9 mouse cellular contexts compared by ENCODE assay signal in the genomic region with DNA sequence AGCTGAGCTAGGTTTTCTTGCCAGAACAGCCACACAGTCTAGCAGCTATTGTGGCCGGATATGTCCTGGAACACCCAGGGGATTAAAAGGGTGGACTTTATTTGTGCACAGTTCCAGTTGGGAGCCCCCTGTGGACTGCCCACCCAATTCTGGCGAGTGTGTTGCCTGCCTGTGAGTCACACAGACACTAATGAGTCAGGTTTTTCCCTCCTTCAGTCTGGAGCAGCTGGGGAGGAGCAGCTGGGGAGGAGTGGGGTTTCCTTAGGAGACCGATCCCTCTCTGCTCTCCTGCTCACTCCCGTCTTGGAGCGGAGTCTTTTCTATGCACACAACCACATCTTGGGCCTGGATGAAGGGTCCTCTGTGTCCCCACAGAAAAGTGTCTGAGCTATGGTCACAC. TPM values are rescaled to one million over a fixed set of nuclear protein-coding genes. Genes with fewer than 3 reads are reported as not detected.
DNase-seq lines count a peak whose midpoint lies in the region; ATAC-seq and TF ChIP-seq lines count a peak whose summit lies in the region.
"Had no signal": no experiment of that assay in that cellular context is flagged by ENCODE, and none has a peak within 500 bp of the region (broad histone marks: within the 10 kb centered on the region; RNA-seq: fewer than 3 reads in every experiment).

No protein-coding gene starts in this region.

- no peaks in the 10 kb centered on the region for H3K27me3 ChIP-seq in embryonic facial prominence, embryonic 10.5 days (replicated peaks; ENCODE audit: low read depth, poor library complexity, severe bottlenecking)
- no peaks in the 10 kb centered on the region for H3K27me3 ChIP-seq in heart, adult 2 months (ENCODE audit: control insufficient read depth, insufficient read depth, low read length)
- no peaks in the 10 kb centered on the region for H3K27me3 ChIP-seq in stomach, postnatal 0 days (ENCODE audit: control insufficient read depth, insufficient read depth, low read length)

- intact Hi-C loops in heart, adult 2 months (cut with DNase I): no loop called here
- intact Hi-C loops in left cerebral cortex, postnatal 4 days (cut with DNase I): no loop called here

- H3K79me2 ChIP-seq in heart, adult 2 months (replicated peaks; ENCODE audit: control insufficient read depth, insufficient read depth, low read length): no peaks in the 10 kb centered on the region

- ATAC-seq in stomach, postnatal 0 days (ENCODE audit: low FRiP score, low TSS enrichment): peak; percentile 58

- TF ChIP-seq EP300 in heart, adult 2 months (IDR thresholded peaks at IDR 0.05; ENCODE audit: insufficient read depth, low read depth, low read length): 0 out of 2 replicates have a peak, but pooled peaks have one; percentile 37
- TF ChIP-seq EP300 in stomach, postnatal 0 days (optimal IDR thresholded peaks at IDR 0.05): no peak

- TF ChIP-seq CTCF in heart, adult 2 months (IDR thresholded peaks at IDR 0.05): no peak
- TF ChIP-seq CTCF in stomach, postnatal 0 days (IDR thresholded peaks at IDR 0.05; ENCODE audit: low read depth): 0 out of 2 replicates have a peak, but pooled peaks have one; percentile 3

- TF ChIP-seq POLR2A in heart, adult 2 months (IDR thresholded peaks at IDR 0.05; ENCODE audit: insufficient read depth, low read depth, low read length): no peak

- WGBS in embryonic facial prominence, embryonic 10.5 days: 67% methylated on average over 5 of the region's 5 CpGs
- WGBS in heart, adult 2 months: 32% methylated on average over 5 of the region's 5 CpGs
- 46% methylated on average over 5 of the region's 5 CpGs for WGBS in stomach, postnatal 0 days

- H3K9ac ChIP-seq in heart, adult 2 months (ENCODE audit: low read depth, low read length): peak overlapping the region; percentile 0; the same call in 1 of the 2 replicates
- no peak overlapping the region; the same call in 1 of the 2 replicates for H3K9ac ChIP-seq in stomach, postnatal 0 days (ENCODE audit: low read length)

- H3K4me1 ChIP-seq in embryonic facial prominence, embryonic 10.5 days: peaks cover 56% of the 10 kb centered on the region
- peaks cover 33% of the 10 kb centered on the region for H3K4me1 ChIP-seq in heart, adult 2 months (ENCODE audit: control insufficient read depth, insufficient read depth, low read length)
- H3K4me1 ChIP-seq in stomach, postnatal 0 days (replicated peaks; ENCODE audit: control insufficient read depth, insufficient read depth): peaks cover 12% of the 10 kb centered on the region

- peak overlapping the region; percentile 74 for H3K27ac ChIP-seq in embryonic facial prominence, embryonic 10.5 days (replicated peaks)
- peak overlapping the region; percentile 82 for H3K27ac ChIP-seq in heart, adult 2 months
- peak overlapping the region; percentile 89 for H3K27ac ChIP-seq in stomach, postnatal 0 days (replicated peaks)

- peaks cover 5% of the 10 kb centered on the region for H3K36me3 ChIP-seq in embryonic facial prominence, embryonic 10.5 days (replicated peaks)
- H3K36me3 ChIP-seq in heart, adult 2 months (ENCODE audit: control insufficient read depth, insufficient read depth, low read length): no peaks in the 10 kb centered on the region; the same call in 1 of the 2 replicates
- no peaks in the 10 kb centered on the region for H3K36me3 ChIP-seq in stomach, postnatal 0 days (ENCODE audit: control insufficient read depth, insufficient read depth, low read length)

- no peak overlapping the region for H3K4me2 ChIP-seq in stomach, postnatal 0 days (replicated peaks; ENCODE audit: low read depth)

- peak; percentile 38 for DNase-seq in layer of hippocampus, adult 9-11 months
- no peak for DNase-seq in layer of hippocampus, postnatal 14 days (ENCODE audit: low spot score in 2 of 2)
- no peak for DNase-seq in embryonic facial prominence, embryonic 10.5 days (ENCODE audit: low spot score)
- DNase-seq in heart, adult 2 months: peak; percentile 53 to 72
- DNase-seq in left cerebral cortex, postnatal 4 days: peak; percentile 16
- DNase-seq in stomach, postnatal 0 days (ENCODE audit: low spot score): no peak
- DNase-seq in cerebellum, adult 9-10 months: no peak
- DNase-seq in ovary, postnatal 10 days (ENCODE audit: low spot score): no peak

- no peaks in the 10 kb centered on the region for H3K9me3 ChIP-seq in embryonic facial prominence, embryonic 10.5 days
- H3K9me3 ChIP-seq in stomach, postnatal 0 days (ENCODE audit: control insufficient read depth, low read length): no peaks in the 10 kb centered on the region

- no peak overlapping the region for H3K4me3 ChIP-seq in embryonic facial prominence, embryonic 10.5 days
- no peak overlapping the region for H3K4me3 ChIP-seq in heart, adult 2 months
- H3K4me3 ChIP-seq in stomach, postnatal 0 days (ENCODE audit: low read depth, low read length): no peak overlapping the region

RNA-seq across cellular contexts. Expression of a gene that starts 19.0 kb away (rescaled TPM):
- under 1 TPM; 0.30 to 0.45 TPM for total RNA-seq in layer of hippocampus, postnatal 14 days (2021)
- 0.22 TPM in 1 of 2 replicates, not detected in the other for polyA plus RNA-seq in embryonic facial prominence, embryonic 10.5 days (2016; fragmentation: Nextera tagmentation; extraction: Ambion mirVana)
- under 1 TPM; 0.20 to 0.42 TPM for total RNA-seq in heart, adult 2 months (2021)
- not detected in 2 replicates for polyA plus RNA-seq in heart, adult 2 months (2012; rRNA removed)
- not detected for total RNA-seq in left cerebral cortex, postnatal 4 days (2021)
- 0.11 and 0.12 TPM in 2 replicates for polyA plus RNA-seq in stomach, postnatal 0 days (2015; fragmentation: Nextera tagmentation; extraction: Ambion mirVana)
- total RNA-seq: layer of hippocampus, postnatal 25 days had no signal

RNA-seq across cellular contexts. Expression of a gene that starts 28.6 kb away (rescaled TPM):
- total RNA-seq in layer of hippocampus, postnatal 14 days (2021): 1 to 10 TPM; 7.3 to 9.8 TPM
- polyA plus RNA-seq in embryonic facial prominence, embryonic 10.5 days (2016; fragmentation: Nextera tagmentation; extraction: Ambion mirVana): 1.1 and 1.3 TPM in 2 replicates
- total RNA-seq in heart, adult 2 months (2021): 1 to 10 TPM; 1.6 to 2.3 TPM
- 0.85 and 1.4 TPM in 2 replicates for polyA plus RNA-seq in heart, adult 2 months (2012; rRNA removed)
- total RNA-seq in left cerebral cortex, postnatal 4 days (2021): 10 to 100 TPM in 1 of 2 experiments, 1 to 10 TPM in 1; 9.0 to 10.2 TPM
- 1.6 and 1.8 TPM in 2 replicates for polyA plus RNA-seq in stomach, postnatal 0 days (2015; fragmentation: Nextera tagmentation; extraction: Ambion mirVana)

RNA-seq across cellular contexts. Expression of a gene that starts 35.2 kb away (rescaled TPM):
- total RNA-seq in layer of hippocampus, postnatal 14 days (2021): 1 to 10 TPM; 1.3 to 1.5 TPM
- polyA plus RNA-seq in embryonic facial prominence, embryonic 10.5 days (2016; fragmentation: Nextera tagmentation; extraction: Ambion mirVana): 0.17 TPM in 1 of 2 replicates, not detected in the other
- total RNA-seq in heart, adult 2 months (2021): under 1 TPM in 1 of 2 experiments, not detected in 1; 0.23 TPM
- 0.41 and 0.73 TPM in 2 replicates for polyA plus RNA-seq in heart, adult 2 months (2012; rRNA removed)
- total RNA-seq in left cerebral cortex, postnatal 4 days (2021): 1 to 10 TPM; 2.2 to 2.6 TPM
- not detected in 2 replicates for polyA plus RNA-seq in stomach, postnatal 0 days (2015; fragmentation: Nextera tagmentation; extraction: Ambion mirVana)

RNA-seq across cellular contexts. Expression of a gene that starts 35.3 kb away (rescaled TPM):
- total RNA-seq in layer of hippocampus, postnatal 14 days (2021): 10 to 100 TPM; 15.6 to 17.0 TPM
- 13.2 and 13.5 TPM in 2 replicates for polyA plus RNA-seq in embryonic facial prominence, embryonic 10.5 days (2016; fragmentation: Nextera tagmentation; extraction: Ambion mirVana)
- 10 to 100 TPM; 21.4 to 22.7 TPM for total RNA-seq in heart, adult 2 months (2021)
- polyA plus RNA-seq in heart, adult 2 months (2012; rRNA removed): 27.3 and 37.3 TPM in 2 replicates
- 10 to 100 TPM; 12.7 to 13.5 TPM for total RNA-seq in left cerebral cortex, postnatal 4 days (2021)
- 21.3 and 23.5 TPM in 2 replicates for polyA plus RNA-seq in stomach, postnatal 0 days (2015; fragmentation: Nextera tagmentation; extraction: Ambion mirVana)

RNA-seq across cellular contexts. Expression of a gene that starts 35.9 kb away (rescaled TPM):
- 10 to 100 TPM; 29.2 to 37.6 TPM for total RNA-seq in layer of hippocampus, postnatal 14 days (2021)
- 43.1 and 45.0 TPM in 2 replicates for polyA plus RNA-seq in embryonic facial prominence, embryonic 10.5 days (2016; fragmentation: Nextera tagmentation; extraction: Ambion mirVana)
- 10 to 100 TPM; 14.2 to 17.9 TPM for total RNA-seq in heart, adult 2 months (2021)
- polyA plus RNA-seq in heart, adult 2 months (2012; rRNA removed): 35.4 and 48.4 TPM in 2 replicates
- 10 to 100 TPM; 38.4 to 51.1 TPM for total RNA-seq in left cerebral cortex, postnatal 4 days (2021)
- polyA plus RNA-seq in stomach, postnatal 0 days (2015; fragmentation: Nextera tagmentation; extraction: Ambion mirVana): 10.2 and 11.7 TPM in 2 replicates

Comparison
In these comparisons a context has a peak if more than half of its experiments do, and no peak if none do; other contexts are left out.
1. DNase-seq: peak in layer of hippocampus, adult 9-11 months (single experiment), heart, adult 2 months (2 of 2) and left cerebral cortex, postnatal 4 days (single experiment); none in layer of hippocampus, postnatal 14 days (0 of 2), embryonic facial prominence, embryonic 10.5 days (single experiment), stomach, postnatal 0 days (single experiment), cerebellum, adult 9-10 months (single experiment) and ovary, postnatal 10 days (single experiment).
2. Peak in every context shown above with its lines, with median percentiles within 50 percentile points of each other: H3K27ac ChIP-seq.